In genomic region chr6:49318966-49319594, GRCm38 (mm10) we compare ENCODE assay signal across 7 mouse cellular contexts. TPM values are rescaled to one million over a fixed set of nuclear protein-coding genes. Genes with fewer than 3 reads are reported as not detected.
DNase-seq lines count a peak whose midpoint lies in the region; ATAC-seq lines count a peak whose summit lies in the region.

Ccdc126 (plus strand) TSS chr6:49319274.

- under 1% methylated on average over 47 of the region's 47 CpGs for WGBS in embryonic facial prominence, embryonic 12.5 days
- under 1% methylated on average over 47 of the region's 47 CpGs for WGBS in limb, embryonic 11.5 days
- under 1% methylated on average over 47 of the region's 47 CpGs for WGBS in midbrain, embryonic 14.5 days

- H3K36me3 ChIP-seq in embryonic facial prominence, embryonic 12.5 days: no peaks in the 10 kb centered on the region
- no peaks in the 10 kb centered on the region for H3K36me3 ChIP-seq in limb, embryonic 11.5 days (ENCODE audit: control insufficient read depth, insufficient read depth, low read length)
- no peaks in the 10 kb centered on the region for H3K36me3 ChIP-seq in midbrain, embryonic 14.5 days (ENCODE audit: control insufficient read depth, insufficient read depth, low read length)

- peak within 1 kb of the TSS; percentile 72 for H3K4me3 ChIP-seq in embryonic facial prominence, embryonic 12.5 days
- peak within 1 kb of the TSS; percentile 56 for H3K4me3 ChIP-seq in limb, embryonic 11.5 days (ENCODE audit: low read depth, low read length)
- peak within 1 kb of the TSS; percentile 66 for H3K4me3 ChIP-seq in midbrain, embryonic 14.5 days (replicated peaks; ENCODE audit: low read depth, low read length)

- no peaks in the 10 kb centered on the region for H3K27me3 ChIP-seq in embryonic facial prominence, embryonic 12.5 days
- no peaks in the 10 kb centered on the region for H3K27me3 ChIP-seq in limb, embryonic 11.5 days (ENCODE audit: control insufficient read depth, insufficient read depth, low read length)
- H3K27me3 ChIP-seq in midbrain, embryonic 14.5 days (ENCODE audit: control insufficient read depth, insufficient read depth, low read length): no peaks in the 10 kb centered on the region

- no peaks in the 10 kb centered on the region for H3K9me3 ChIP-seq in embryonic facial prominence, embryonic 12.5 days
- H3K9me3 ChIP-seq in limb, embryonic 11.5 days (ENCODE audit: control insufficient read depth, low read length): no peaks in the 10 kb centered on the region
- no peaks in the 10 kb centered on the region for H3K9me3 ChIP-seq in midbrain, embryonic 14.5 days (ENCODE audit: control insufficient read depth, low read length)

- peak; percentile 98 for DNase-seq in adrenal gland, postnatal 25 days
- peak; percentile 100 for DNase-seq in heart, adult 11 months
- DNase-seq in kidney, adult 18-20 months: peak; percentile 98
- DNase-seq in limb, embryonic 11.5 days (ENCODE audit: low spot score): peak; percentile 98
- peak; percentile 99 for DNase-seq in midbrain, embryonic 14.5 days
- DNase-seq in spleen, adult 18-20 months: peak; percentile 96 to 97

- peak within 1 kb of the TSS; percentile 62 for H3K4me2 ChIP-seq in embryonic facial prominence, embryonic 12.5 days (replicated peaks)
- H3K4me2 ChIP-seq in limb, embryonic 11.5 days (ENCODE audit: low read depth, severe bottlenecking): peak within 1 kb of the TSS; percentile 49
- peak within 1 kb of the TSS; percentile 62 for H3K4me2 ChIP-seq in midbrain, embryonic 14.5 days (ENCODE audit: low read length)

- peak; percentile 98 for ATAC-seq in embryonic facial prominence, embryonic 12.5 days (ENCODE audit: insufficient number of reproducible peaks, insufficient read depth, low FRiP score, low TSS enrichment)
- ATAC-seq in limb, embryonic 11.5 days (ENCODE audit: insufficient number of reproducible peaks, low FRiP score, low TSS enrichment, low read depth): peak; percentile 99
- ATAC-seq in midbrain, embryonic 14.5 days (ENCODE audit: low FRiP score, low TSS enrichment): peak; percentile 100

- peak within 1 kb of the TSS; percentile 81 for H3K9ac ChIP-seq in embryonic facial prominence, embryonic 12.5 days
- peak within 1 kb of the TSS; percentile 57 for H3K9ac ChIP-seq in limb, embryonic 11.5 days (ENCODE audit: low read length)
- peak within 1 kb of the TSS; percentile 83 for H3K9ac ChIP-seq in midbrain, embryonic 14.5 days (replicated peaks; ENCODE audit: low read length)

- H3K4me1 ChIP-seq in embryonic facial prominence, embryonic 12.5 days: peaks cover 9% of the 10 kb centered on the region; the same call in 1 of the 2 replicates
- H3K4me1 ChIP-seq in limb, embryonic 11.5 days (ENCODE audit: control insufficient read depth, insufficient read depth, low read length): peaks cover 4% of the 10 kb centered on the region; the same call in 1 of the 2 replicates
- peaks cover 4% of the 10 kb centered on the region; the same call in 1 of the 2 replicates for H3K4me1 ChIP-seq in midbrain, embryonic 14.5 days (ENCODE audit: control insufficient read depth, insufficient read depth, low read length)

- peak within 1 kb of the TSS; percentile 76 for H3K27ac ChIP-seq in embryonic facial prominence, embryonic 12.5 days
- H3K27ac ChIP-seq in limb, embryonic 11.5 days (replicated peaks; ENCODE audit: low read depth, low read length): peak within 1 kb of the TSS; percentile 53
- H3K27ac ChIP-seq in midbrain, embryonic 14.5 days (replicated peaks; ENCODE audit: low read depth, low read length): peak within 1 kb of the TSS; percentile 88

RNA-seq across cellular contexts. Expression of gene Ccdc126, which starts in this region (rescaled TPM):
- 15.2 and 18.9 TPM in 2 replicates for total RNA-seq in adrenal gland, postnatal 25 days (2021)
- 7.8 and 8.3 TPM in 2 replicates for polyA plus RNA-seq in embryonic facial prominence, embryonic 12.5 days (2016; fragmentation: Nextera tagmentation; extraction: Ambion mirVana)
- polyA plus RNA-seq in limb, embryonic 11.5 days (2014; fragmentation: Nextera tagmentation; extraction: Ambion mirVana): 7.2 and 7.3 TPM in 2 replicates
- 10.1 and 11.0 TPM in 2 replicates for polyA plus RNA-seq in midbrain, embryonic 14.5 days (2014; fragmentation: Nextera tagmentation; extraction: Ambion mirVana)

Comparison
In these comparisons a context has a peak if more than half of its experiments do, and no peak if none do; other contexts are left out.
1. Peak in every context shown above with its lines: DNase-seq, ATAC-seq, H3K4me3 ChIP-seq and H3K27ac ChIP-seq.